ENCODE assay signal across 9 mouse cellular contexts in genomic region chr6:146994236-146994635, GRCm38 (mm10). TPM values are rescaled to one million over a fixed set of nuclear protein-coding genes. Genes with fewer than 3 reads are reported as not detected.
DNase-seq lines count a peak whose midpoint lies in the region; ATAC-seq and TF ChIP-seq lines count a peak whose summit lies in the region.
"Had no signal": no experiment of that assay in that cellular context is flagged by ENCODE, and none has a peak within 500 bp of the region (broad histone marks: within the 10 kb centered on the region; RNA-seq: fewer than 3 reads in every experiment).

No protein-coding gene starts in this region.

- H3K36me3 ChIP-seq in forebrain, postnatal 0 days (ENCODE audit: insufficient read depth): 0 out of 2 replicates have a peak, but pooled peaks cover 3% of the 10 kb centered on the region
- no peaks in the 10 kb centered on the region; the same call in none of the 2 replicates for H3K36me3 ChIP-seq in forebrain, embryonic 12.5 days (replicated peaks)

- DNase-seq in forebrain, postnatal 0 days: peak; percentile 81
- DNase-seq in testis, postnatal 10 days (ENCODE audit: low spot score): peak; percentile 77
- DNase-seq in testis, postnatal 14 days (ENCODE audit: low spot score): no peak
- peak; percentile 32 to 51 for DNase-seq in cerebellum, postnatal 36 days
- peak; percentile 71 for DNase-seq in kidney, postnatal 14 days
- DNase-seq in lung, postnatal 14 days: peak; percentile 83
- DNase-seq in thymus, postnatal 10 days (ENCODE audit: low spot score in 2 of 2): peak; percentile 9 to 59

- no peaks in the 10 kb centered on the region for H3K4me1 ChIP-seq in forebrain, postnatal 0 days (ENCODE audit: insufficient read depth)
- no peaks in the 10 kb centered on the region for H3K4me1 ChIP-seq in forebrain, embryonic 12.5 days

- no peak overlapping the region for H3K4me2 ChIP-seq in forebrain, postnatal 0 days (ENCODE audit: low read depth)
- no peak overlapping the region for H3K4me2 ChIP-seq in forebrain, embryonic 12.5 days

- H3K4me3 ChIP-seq in forebrain, postnatal 0 days (ENCODE audit: low read depth, low read length): no peak overlapping the region
- no peak overlapping the region for H3K4me3 ChIP-seq in forebrain, embryonic 12.5 days (replicated peaks)

- H3K27me3 ChIP-seq in forebrain, postnatal 0 days (ENCODE audit: insufficient read depth, low read length): no peaks in the 10 kb centered on the region
- H3K27me3 ChIP-seq in forebrain, embryonic 12.5 days: no peaks in the 10 kb centered on the region

- H3K27ac ChIP-seq in forebrain, postnatal 0 days (ENCODE audit: low read depth, low read length): no peak overlapping the region
- H3K27ac ChIP-seq in forebrain, embryonic 12.5 days: no peak overlapping the region

- peak; percentile 74 for TF ChIP-seq CTCF in forebrain, postnatal 0 days (IDR thresholded peaks at IDR 0.05; ENCODE audit: low read depth)

- no peaks in the 10 kb centered on the region for H3K9me3 ChIP-seq in forebrain, postnatal 0 days (ENCODE audit: low read length)
- H3K9me3 ChIP-seq in forebrain, embryonic 12.5 days: no peaks in the 10 kb centered on the region

- WGBS in forebrain, postnatal 0 days: 41% methylated on average over 5 of the region's 5 CpGs
- WGBS in forebrain, embryonic 12.5 days: 38% methylated on average over 5 of the region's 5 CpGs

- H3K9ac ChIP-seq in forebrain, postnatal 0 days: no peak overlapping the region
- no peak overlapping the region for H3K9ac ChIP-seq in forebrain, embryonic 12.5 days

- peak; percentile 47; the same call in 1 of the 2 replicates for ATAC-seq in forebrain, postnatal 0 days
- no peak for ATAC-seq in forebrain, embryonic 12.5 days (ENCODE audit: low FRiP score)

RNA-seq across cellular contexts. Expression of gene Rep15, which starts 38.1 kb away (rescaled TPM):
- total RNA-seq in forebrain, postnatal 0 days (2014; rRNA removed): 1.0 and 1.1 TPM in 2 replicates
- polyA plus RNA-seq in forebrain, postnatal 0 days (2015; fragmentation: Nextera tagmentation; extraction: Ambion mirVana): 0.35 and 0.74 TPM in 2 replicates
- 0.62 and 1.1 TPM in 2 replicates for polyA plus RNA-seq in forebrain, embryonic 12.5 days (2016; fragmentation: Nextera tagmentation; extraction: Ambion mirVana)

RNA-seq across cellular contexts. Expression of gene 1700034J05Rik, which starts 40.0 kb away (rescaled TPM):
- not detected in 2 replicates for total RNA-seq in forebrain, postnatal 0 days (2014; rRNA removed)
- not detected in 2 replicates for polyA plus RNA-seq in forebrain, postnatal 0 days (2015; fragmentation: Nextera tagmentation; extraction: Ambion mirVana)
- polyA plus RNA-seq in forebrain, embryonic 12.5 days (2016; fragmentation: Nextera tagmentation; extraction: Ambion mirVana): not detected in 2 replicates
- total RNA-seq: layer of hippocampus, postnatal 36 days had no signal

RNA-seq across cellular contexts. Expression of gene Mrps35, which starts 48.3 kb away (rescaled TPM):
- 12.6 and 20.3 TPM in 2 replicates for total RNA-seq in forebrain, postnatal 0 days (2014; rRNA removed)
- polyA plus RNA-seq in forebrain, postnatal 0 days (2015; fragmentation: Nextera tagmentation; extraction: Ambion mirVana): 82.6 and 83.2 TPM in 2 replicates
- polyA plus RNA-seq in forebrain, embryonic 12.5 days (2016; fragmentation: Nextera tagmentation; extraction: Ambion mirVana): 89.5 and 94.3 TPM in 2 replicates
